Mouse (Mus musculus) cortical plate, adult 2 months (tissue): ENCODE results near the gene Spns2. TPM values are rescaled to one million over a fixed set of nuclear protein-coding genes. Genes with fewer than 3 reads are reported as not detected.
A peak's percentile ranks its signal among the peaks of the same experiment; 100 is the strongest.

Experiments
- H3K27ac ChIP-seq: fragments of 200-500 bp; 2 replicates; pipeline ENCODE4 v1.5.1; 2012; ENCODE audit warnings: low read length, control low read depth, inconsistent platforms; ENCODE audit not compliant: insufficient read depth
- H3K4me1 ChIP-seq: fragments of 200-500 bp; 2 replicates; pipeline ENCODE4 v1.6.1; 2011; ENCODE audit warnings: low read length; ENCODE audit not compliant: control insufficient read depth, insufficient read depth
- H3K4me3 ChIP-seq: fragments of 200-500 bp; 2 replicates; pipeline ENCODE4 v1.5.1; 2011; ENCODE audit warnings: mild to moderate bottlenecking, low read length, control low read depth; ENCODE audit not compliant: insufficient read depth
- CTCF ChIP-seq: fragments of 200-500 bp; IDR thresholded peaks from 2 replicates; pipeline ENCODE4 v1.5.1; 2011; ENCODE audit warnings: mild to moderate bottlenecking, control low read depth, low read length; ENCODE audit not compliant: insufficient read depth; ENCODE audit errors: extremely low read depth
- POLR2A ChIP-seq: fragments of 200-500 bp; IDR thresholded peaks from 2 replicates; pipeline ENCODE4 v1.6.1; 2011; ENCODE audit warnings: mild to moderate bottlenecking, low read length, control low read depth; ENCODE audit not compliant: insufficient read depth; ENCODE audit errors: extremely low read depth
- polyA plus RNA-seq: library from polyadenylated mRNA; depleted of rRNA; stranded (reverse); fragments of >200 nt; gene quantifications from 2 replicates; pipeline ENCODE4 v1.2.3, GENCODE M21; 2012; rRNA removed

Spns2 gene
- 45.2 and 52.9 TPM in 2 replicates for polyA plus RNA-seq

- peak; percentile 79 for TF ChIP-seq POLR2A
- TF ChIP-seq CTCF, result no peak
- H3K27ac ChIP-seq, result peak within 1 kb of the TSS; percentile 89
- peaks cover 6% of the 10 kb centered on the region for H3K4me1 ChIP-seq
- peak within 1 kb of the TSS; percentile 81 for H3K4me3 ChIP-seq
These were observed at the start of gene Spns2 for GRCm38 (mm10) chr11:72489881-72490301. Gene Spns2, minus strand, starts transcription at chr11:72489904.

GRCm38 (mm10) chr11:72538811-72539210, 49.1 kb upstream of the Spns2 start:
- no peak for TF ChIP-seq CTCF
- no peak for TF ChIP-seq POLR2A
- Histone ChIP-seq H3K27ac (no peak overlapping the region), H3K4me3 (no peak overlapping the region), H3K4me1 (no peaks in the 10 kb centered on the region)

- Histone ChIP-seq H3K4me3 (no peak overlapping the region), H3K27ac (no peak overlapping the region), H3K4me1 (no peaks in the 10 kb centered on the region)
- no peak for TF ChIP-seq POLR2A
- no peak for TF ChIP-seq CTCF
These were observed 48.5 kb upstream of the Spns2 start for GRCm38 (mm10) chr11:72538037-72538755.

GRCm38 (mm10) chr11:72537503-72537902, 47.8 kb upstream of the Spns2 start:
- H3K4me3 ChIP-seq, result no peak overlapping the region
- H3K4me1 ChIP-seq, result no peaks in the 10 kb centered on the region
- no peak overlapping the region for H3K27ac ChIP-seq
- TF ChIP-seq POLR2A, result no peak
- no peak for TF ChIP-seq CTCF

- H3K4me1 ChIP-seq, result no peaks in the 10 kb centered on the region
- H3K4me3 ChIP-seq, result no peak overlapping the region
- no peak for TF ChIP-seq POLR2A
- no peak overlapping the region for H3K27ac ChIP-seq
These were observed 45.8 kb upstream of the Spns2 start for GRCm38 (mm10) chr11:72535519-72535918.

GRCm38 (mm10) chr11:72532890-72533289, 43.2 kb upstream of the Spns2 start:
- TF ChIP-seq POLR2A (no peak), CTCF (no peak)
- Histone ChIP-seq H3K27ac (no peak overlapping the region), H3K4me1 (no peaks in the 10 kb centered on the region), H3K4me3 (no peak overlapping the region)

- Histone ChIP-seq H3K27ac (no peak overlapping the region), H3K4me3 (no peak overlapping the region), H3K4me1 (peaks cover under 1% of the 10 kb centered on the region; the same call in 1 of the 2 replicates)
- TF ChIP-seq CTCF, result peak; percentile 54
- TF ChIP-seq POLR2A, result no peak
These were observed 41.9 kb upstream of the Spns2 start for GRCm38 (mm10) chr11:72531632-72532031.

GRCm38 (mm10) chr11:72531144-72531543, 41.4 kb upstream of the Spns2 start:
- no peak for TF ChIP-seq POLR2A
- no peak for TF ChIP-seq CTCF
- H3K4me1 ChIP-seq, result peaks cover 3% of the 10 kb centered on the region; the same call in 1 of the 2 replicates
- no peak overlapping the region for H3K27ac ChIP-seq
- no peak overlapping the region for H3K4me3 ChIP-seq

GRCm38 (mm10) chr11:72526190-72526589, 36.5 kb upstream of the Spns2 start:
- H3K4me1 ChIP-seq, result peaks cover 10% of the 10 kb centered on the region
- no peak overlapping the region for H3K4me3 ChIP-seq
- no peak for TF ChIP-seq CTCF
- no peak for TF ChIP-seq POLR2A
- H3K27ac ChIP-seq, result no peak overlapping the region

- Histone ChIP-seq H3K4me3 (no peak overlapping the region), H3K4me1 (peaks cover 10% of the 10 kb centered on the region), H3K27ac (no peak overlapping the region)
- no peak for TF ChIP-seq POLR2A
These were observed 34.0 kb upstream of the Spns2 start for GRCm38 (mm10) chr11:72523711-72524110.
